Mouse (Mus musculus) effector memory CD4-positive, alpha-beta T cell, adult 7 months (primary cell): ENCODE results near the gene Ly6c2. TPM values are rescaled to one million over a fixed set of nuclear protein-coding genes. Genes with fewer than 3 reads are reported as not detected.

Source experiments
- polyA plus RNA-seq: library from polyadenylated mRNA; unstranded; fragments of 100-300 nt; shearing (Covaris generic); gene quantifications from one replicate; pipeline ENCODE4 v1.2.1, GENCODE M21; 2017

Ly6c2 gene
- 1,772 TPM for polyA plus RNA-seq

GRCm38 (mm10) chr15:75111861-75112630 lies at the start of gene Ly6c2:
Ly6c2 (minus strand) TSS chr15:75111970.

DNA sequence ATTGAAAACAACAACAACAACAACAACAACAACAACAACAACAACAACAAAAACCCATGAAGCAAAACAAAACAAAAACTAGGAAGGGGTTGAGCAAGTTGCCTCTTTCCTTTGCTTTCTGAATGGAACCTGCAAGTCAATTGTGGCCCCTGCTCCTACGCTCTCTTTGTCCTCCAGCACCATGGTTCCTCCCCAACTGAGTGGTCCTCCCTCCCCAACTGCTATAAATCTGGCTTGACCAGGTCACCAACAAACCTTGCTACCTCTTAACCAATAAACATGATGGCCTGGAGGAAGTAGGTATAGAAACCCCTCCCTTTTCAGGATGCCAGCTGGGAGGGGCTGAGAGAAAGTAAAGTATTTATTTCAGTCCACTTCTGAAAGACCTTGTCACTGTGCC lies 43.2 kb upstream of the Ly6c2 start, which contains the start of gene Ly6g:
Gene Ly6g, plus strand, starts transcription at position 301 of the 400 bp plus-strand sequence.

Other genes starting within 250 kb of the Ly6c2 start
- gene 2010109I03Rik, start 214.9 kb downstream of the Ly6c2 start, polyA plus RNA-seq = 1.1 TPM
- not detected for gene Ly6i, start 128.5 kb downstream of the Ly6c2 start, polyA plus RNA-seq
- 585 TPM for gene Ly6a, start 113.9 kb downstream of the Ly6c2 start, polyA plus RNA-seq
- gene Ly6c1, start 63.1 kb downstream of the Ly6c2 start, polyA plus RNA-seq = 13.4 TPM
- not detected for gene Ly6g, start 43.3 kb upstream of the Ly6c2 start, polyA plus RNA-seq
- not detected for gene BC025446, start 104.4 kb upstream of the Ly6c2 start, polyA plus RNA-seq
- gene Ly6f, start 156.5 kb upstream of the Ly6c2 start, polyA plus RNA-seq = not detected